10 mouse cellular contexts compared by ENCODE assay signal in the genomic region with DNA sequence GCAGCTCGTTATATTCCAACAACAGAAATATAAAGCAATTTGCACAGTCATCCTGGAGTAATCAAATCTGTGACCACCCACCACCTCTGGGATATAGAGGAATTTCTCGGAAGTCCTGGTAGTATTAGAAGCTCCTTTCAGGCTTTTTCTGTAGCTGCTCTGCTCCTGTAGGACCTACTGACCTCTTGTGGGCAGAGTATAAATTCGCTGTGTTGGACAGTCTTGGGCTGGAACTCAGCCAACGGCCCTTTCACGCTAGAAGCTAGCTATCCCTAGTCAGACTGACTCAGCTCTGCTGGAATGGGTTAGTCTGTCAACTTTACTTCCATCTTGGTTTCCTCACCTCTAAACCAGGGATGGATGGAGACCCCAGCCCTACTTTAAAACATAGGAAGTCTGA. TPM values are rescaled to one million over a fixed set of nuclear protein-coding genes. Genes with fewer than 3 reads are reported as not detected.
DNase-seq lines count a peak whose midpoint lies in the region; ATAC-seq and TF ChIP-seq lines count a peak whose summit lies in the region.
"Had no signal": no experiment of that assay in that cellular context is flagged by ENCODE, and none has a peak within 500 bp of the region (broad histone marks: within the 10 kb centered on the region; RNA-seq: fewer than 3 reads in every experiment).

No protein-coding gene starts in this region.

- dilution Hi-C loops in CH12.LX (cut with MboI; ENCODE audit: extremely low pct_ligation_motif_present, extremely low pct_unique_long_range_greater_than_20kb, low sequenced_read_pairs), result no loop called here

- TF ChIP-seq RAD21 in CH12.LX (IDR thresholded peaks at IDR 0.05; ENCODE audit: low read depth, low read length), result peak; percentile 39

- H3K4me3 ChIP-seq in heart, embryonic 10.5 days, result no peak overlapping the region
- H3K4me3 ChIP-seq in CH12.LX (replicated peaks in 1 of 3; ENCODE audit: low read depth in 2 of 3, low read length in 2 of 3, poor library complexity in 1 of 3), result no peak overlapping the region
- no peak overlapping the region for H3K4me3 ChIP-seq in intestine, embryonic 16.5 days (ENCODE audit: low read length)
- H3K4me3 ChIP-seq: erythroblast, embryonic 14.5 days; midbrain, embryonic 12.5 days had no signal

- no peak overlapping the region for H3K9ac ChIP-seq in CH12.LX (ENCODE audit: insufficient read depth, low read depth)
- H3K9ac ChIP-seq in intestine, embryonic 16.5 days (ENCODE audit: low read depth, low read length), result no peak overlapping the region
- H3K9ac ChIP-seq: midbrain, embryonic 12.5 days had no signal

- H3K27me3 ChIP-seq in heart, embryonic 10.5 days (ENCODE audit: insufficient read depth, poor library complexity, severe bottlenecking), result no peaks in the 10 kb centered on the region
- no peaks in the 10 kb centered on the region for H3K27me3 ChIP-seq in CH12.LX (replicated peaks)
- no peaks in the 10 kb centered on the region for H3K27me3 ChIP-seq in intestine, embryonic 16.5 days (replicated peaks; ENCODE audit: control insufficient read depth, insufficient read depth, low read length)
- H3K27me3 ChIP-seq: midbrain, embryonic 12.5 days had no signal

- no peak overlapping the region for H3K27ac ChIP-seq in heart, embryonic 10.5 days
- H3K27ac ChIP-seq in CH12.LX (ENCODE audit: insufficient read depth, low read depth), result no peak overlapping the region
- H3K27ac ChIP-seq in intestine, embryonic 16.5 days (ENCODE audit: low read length), result peak overlapping the region; percentile 33
- H3K27ac ChIP-seq: midbrain, embryonic 12.5 days had no signal

- peak; percentile 43 for ATAC-seq in intestine, embryonic 16.5 days
- ATAC-seq in activated CD4-positive, CD25-positive, alpha-beta regulatory T cell, adult 4 months, result no peak

- in situ Hi-C loops in CH12.LX (cut with MboI; ENCODE audit: low pct_ligation_motif_present, low pct_unique_long_range_greater_than_20kb, low sequenced_read_pairs), result no loop called here

- no peak for TF ChIP-seq POLR2A in CH12.LX (IDR thresholded peaks at IDR 0.05; ENCODE audit: low read depth, low read length)

- peak; percentile 90 for DNase-seq in heart, adult 11 months
- no peak for DNase-seq in heart, embryonic 10.5 days (ENCODE audit: low spot score)
- DNase-seq in CH12.LX (ENCODE audit: extremely low read depth), result no peak
- DNase-seq in cerebellum, adult 9-11 months, result peak; percentile 26
- DNase-seq in ovary, postnatal 14 days (ENCODE audit: low spot score), result peak; percentile 29
- no peak for DNase-seq in T-cell, adult 2 months (ENCODE audit: low spot score)

- no peaks in the 10 kb centered on the region for H3K36me3 ChIP-seq in heart, embryonic 10.5 days
- H3K36me3 ChIP-seq in CH12.LX (replicated peaks in 1 of 2; ENCODE audit: control insufficient read depth in 1 of 2, insufficient read depth in 1 of 2, low read length in 1 of 2), result peaks cover 0 to 6% of the 10 kb centered on the region in 2 experiments
- no peaks in the 10 kb centered on the region for H3K36me3 ChIP-seq in intestine, embryonic 16.5 days (ENCODE audit: control insufficient read depth, insufficient read depth, low read length)
- H3K36me3 ChIP-seq: midbrain, embryonic 12.5 days had no signal

- no peaks in the 10 kb centered on the region for H3K9me3 ChIP-seq in heart, embryonic 10.5 days
- H3K9me3 ChIP-seq in CH12.LX (replicated peaks; ENCODE audit: low read length), result no peaks in the 10 kb centered on the region
- H3K9me3 ChIP-seq in intestine, embryonic 16.5 days (ENCODE audit: control insufficient read depth, low read length), result no peaks in the 10 kb centered on the region
- H3K9me3 ChIP-seq: midbrain, embryonic 12.5 days had no signal

- H3K79me2 ChIP-seq in CH12.LX (replicated peaks; ENCODE audit: control insufficient read depth, extremely low read depth, insufficient read depth, poor library complexity, severe bottlenecking), result no peaks in the 10 kb centered on the region

- no peaks in the 10 kb centered on the region; the same call in 1 of the 2 replicates for H3K4me1 ChIP-seq in heart, embryonic 10.5 days
- H3K4me1 ChIP-seq in CH12.LX (ENCODE audit: control insufficient read depth in 1 of 2, insufficient read depth in 2 of 2), result peaks cover 4 to 28% of the 10 kb centered on the region in 2 experiments
- no peaks in the 10 kb centered on the region; the same call in 1 of the 2 replicates for H3K4me1 ChIP-seq in intestine, embryonic 16.5 days (ENCODE audit: control insufficient read depth, insufficient read depth, low read length)
- H3K4me1 ChIP-seq: midbrain, embryonic 12.5 days had no signal

- WGBS in heart, embryonic 10.5 days, result 36% methylated on average over 5 of the region's 5 CpGs
- 31% methylated on average over 5 of the region's 5 CpGs for WGBS in intestine, embryonic 16.5 days

- no peak for TF ChIP-seq EP300 in CH12.LX (IDR thresholded peaks at IDR 0.05; ENCODE audit: low read length)

- TF ChIP-seq CTCF in CH12.LX (conservative IDR thresholded peaks at IDR 0.05 in 1 of 2, IDR thresholded peaks at IDR 0.05 in 1 of 2; ENCODE audit: low read depth in 2 of 2, low read length in 2 of 2), result peak in 1 of 2 experiments; percentile 52; a peak in 2 of 4 replicates

- H3K4me2 ChIP-seq in CH12.LX (ENCODE audit: insufficient read depth, low read depth, poor library complexity, severe bottlenecking), result no peak overlapping the region
- no peak overlapping the region for H3K4me2 ChIP-seq in intestine, embryonic 16.5 days (ENCODE audit: low read depth, low read length)
- H3K4me2 ChIP-seq: midbrain, embryonic 12.5 days had no signal

TF ChIP-seq in CH12.LX, 34 proteins besides CTCF, POLR2A, EP300 and RAD21:
- no peak for TF ChIP-seq JUND (conservative IDR thresholded peaks at IDR 0.05; ENCODE audit: low read depth, low read length)
- TF ChIP-seq MYC (IDR thresholded peaks at IDR 0.05; ENCODE audit: low read depth, low read length), result no peak
- TF ChIP-seq GABPA (IDR thresholded peaks at IDR 0.05; ENCODE audit: insufficient replicate concordance, low read depth, low read length), result no peak
- TF ChIP-seq ZC3H11A (IDR thresholded peaks at IDR 0.05; ENCODE audit: low read depth, low read length), result no peak
- no peak for TF ChIP-seq IRF4 (IDR thresholded peaks at IDR 0.05; ENCODE audit: low read depth, low read length)
- TF ChIP-seq SMC3 (IDR thresholded peaks at IDR 0.05; ENCODE audit: low read depth, low read length), result peak; percentile 26
- no peak for TF ChIP-seq USF2 (conservative IDR thresholded peaks at IDR 0.05; ENCODE audit: low read depth, low read length)
TF ChIP-seq in CH12.LX: peak in this region for 1.

RNA-seq across cellular contexts. Expression of gene Slc25a5, which starts 34.8 kb away (rescaled TPM):
- polyA plus RNA-seq in heart, embryonic 10.5 days (2016; fragmentation: Nextera tagmentation; extraction: Ambion mirVana), result 1,068 and 1,241 TPM in 2 replicates
- 591 and 695 TPM in 2 replicates for total RNA-seq in CH12.LX (2012; rRNA removed)
- 1,083 and 1,177 TPM in 2 replicates for total RNA-seq in CH12.LX (2014; rRNA removed)
- 878 and 881 TPM in 2 replicates for polyA plus RNA-seq in CH12.LX (2012; ENCODE audit: insufficient read length, low read depth)
- 1,210 and 1,225 TPM in 2 replicates for polyA plus RNA-seq in intestine, embryonic 16.5 days (2015; fragmentation: Nextera tagmentation; extraction: Ambion mirVana)
- 1,000 to 10,000 TPM; 1,556 to 1,740 TPM for polyA plus RNA-seq in activated CD4-positive, CD25-positive, alpha-beta regulatory T cell, adult 4 months (2017; shearing (Covaris generic))

RNA-seq across cellular contexts. Expression of gene Ube2a, which starts 43.4 kb away (rescaled TPM):
- polyA plus RNA-seq in heart, embryonic 10.5 days (2016; fragmentation: Nextera tagmentation; extraction: Ambion mirVana), result 122 and 126 TPM in 2 replicates
- total RNA-seq in CH12.LX (2012; rRNA removed) (30.7 and 48.7 TPM in 2 replicates), CH12.LX (2014; rRNA removed) (90.4 and 96.7 TPM in 2 replicates)
- 96.6 and 141 TPM in 2 replicates for polyA plus RNA-seq in CH12.LX (2012; ENCODE audit: insufficient read length, low read depth)
- 105 and 108 TPM in 2 replicates for polyA plus RNA-seq in intestine, embryonic 16.5 days (2015; fragmentation: Nextera tagmentation; extraction: Ambion mirVana)
- 100 to 1,000 TPM; 134 to 158 TPM for polyA plus RNA-seq in activated CD4-positive, CD25-positive, alpha-beta regulatory T cell, adult 4 months (2017; shearing (Covaris generic))

RNA-seq across cellular contexts. Expression of gene C330007P06Rik, which starts 43.6 kb away (rescaled TPM):
- polyA plus RNA-seq in heart, embryonic 10.5 days (2016; fragmentation: Nextera tagmentation; extraction: Ambion mirVana), result 21.9 and 26.5 TPM in 2 replicates
- total RNA-seq in CH12.LX (2012; rRNA removed) (18.6 and 26.7 TPM in 2 replicates), CH12.LX (2014; rRNA removed) (61.2 and 70.3 TPM in 2 replicates)
- 47.9 and 53.0 TPM in 2 replicates for polyA plus RNA-seq in CH12.LX (2012; ENCODE audit: insufficient read length, low read depth)
- polyA plus RNA-seq in intestine, embryonic 16.5 days (2015; fragmentation: Nextera tagmentation; extraction: Ambion mirVana), result 24.9 and 25.5 TPM in 2 replicates
- polyA plus RNA-seq in activated CD4-positive, CD25-positive, alpha-beta regulatory T cell, adult 4 months (2017; shearing (Covaris generic)), result 10 to 100 TPM; 27.3 to 30.0 TPM

Comparison
In these comparisons a context has a peak if more than half of its experiments do, and no peak if none do; other contexts are left out.
1. DNase-seq: peak in heart, adult 11 months (single experiment), cerebellum, adult 9-11 months (single experiment) and ovary, postnatal 14 days (single experiment); none in heart, embryonic 10.5 days (single experiment), CH12.LX (single experiment) and T-cell, adult 2 months (single experiment).